Mouse (Mus musculus) thymus, adult 2 months (tissue): ENCODE measurements at regions not wholly inside any gene's neighbourhood (a gene's known extent, or its start where the extent isn't known, plus 50 kb on each side); places are given as distances from the start of the nearest gene placed in this dataset.

Source experiments
- CTCF ChIP-seq: fragments of 200-500 bp; IDR thresholded peaks from 2 replicates; pipeline ENCODE4 v1.5.1; 2012; ENCODE audit warnings: mild to moderate bottlenecking, control low read depth, low read length, moderate library complexity, borderline replicate concordance; ENCODE audit not compliant: control insufficient read depth, poor library complexity, insufficient read depth; ENCODE audit errors: extremely low read depth
- POLR2A ChIP-seq: fragments of 200-500 bp; IDR thresholded peaks from 2 replicates; pipeline ENCODE4 v1.6.1; 2012; ENCODE audit warnings: mild to moderate bottlenecking, low read length, control low read depth, moderate library complexity; ENCODE audit not compliant: control insufficient read depth, poor library complexity, insufficient read depth; ENCODE audit errors: extremely low read depth

DNA sequence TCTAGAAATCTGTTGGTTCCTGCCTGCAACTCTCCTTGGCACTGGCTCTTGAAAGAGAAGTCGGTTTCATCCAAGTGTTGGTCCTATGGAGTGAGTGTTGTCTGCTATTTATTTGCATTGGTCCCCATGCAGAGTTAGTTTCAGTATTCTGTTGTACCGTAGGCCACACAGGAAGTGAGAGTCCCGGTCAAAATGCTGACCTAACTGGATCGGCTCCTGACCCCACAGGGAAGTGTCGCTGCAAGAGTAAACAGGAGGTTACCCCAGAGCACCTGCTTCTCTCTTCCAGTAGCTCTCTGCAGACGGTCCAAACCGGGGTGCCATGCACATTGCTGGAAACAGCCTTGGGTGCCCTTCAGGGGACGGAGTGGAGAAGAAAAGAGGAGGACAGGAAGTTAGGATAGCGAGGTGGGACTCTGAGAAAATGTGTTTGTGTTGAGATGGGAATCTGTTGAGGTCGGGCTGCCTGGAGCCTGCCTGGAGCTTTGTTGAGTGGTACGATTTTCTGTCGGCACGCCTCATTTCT lies 53.6 kb upstream of the Rap1b start:
- TF ChIP-seq POLR2A (no peak), CTCF (no peak)
